Mouse (Mus musculus): ENCODE measurements at regions not wholly inside any gene's neighbourhood (a gene's known extent, or its start where the extent isn't known, plus 50 kb on each side); places are given as distances from the start of the nearest gene placed in this dataset.

- DNase-seq (ENCODE audit: low read depth, low spot score) = no peak
- WGBS = 45% methylated on average over 2 of the region's 2 CpGs
Measured at GRCm38 (mm10) chr7:40052255-40052654, 534.7 kb downstream of the Zfp619 start.

GRCm38 (mm10) chr7:40058836-40059235, 541.3 kb downstream of the Zfp619 start:
- DNase-seq (ENCODE audit: low read depth, low spot score) = no peak
- WGBS = 34% methylated on average over 4 of the region's 4 CpGs

GRCm38 (mm10) chr7:40064631-40065030, 547.1 kb downstream of the Zfp619 start:
- 58% methylated on average over 2 of the region's 2 CpGs for WGBS
- no peak for DNase-seq (ENCODE audit: low read depth, low spot score)

DNA sequence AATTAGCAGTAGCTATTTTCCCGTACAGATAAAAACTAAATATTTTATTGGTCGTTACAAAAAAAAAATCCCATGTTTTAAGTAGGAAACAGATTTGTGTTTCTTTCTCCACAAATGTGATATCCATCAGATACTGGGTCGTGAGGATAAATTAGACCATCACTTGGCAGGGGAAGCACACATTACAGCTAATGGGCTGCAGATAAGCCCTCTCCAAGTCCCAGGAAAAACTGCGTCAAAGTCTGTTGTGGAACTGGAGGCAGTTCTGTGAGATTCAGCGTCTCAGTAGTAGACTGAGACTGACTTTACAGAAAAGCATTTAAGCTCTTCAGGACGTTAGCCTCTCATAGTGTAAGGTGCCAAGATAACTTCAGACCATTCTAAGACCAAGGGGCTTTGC, 548.0 kb downstream of the Zfp619 start:
- WGBS = 56% methylated on average over 6 of the region's 6 CpGs
- DNase-seq (ENCODE audit: low read depth, low spot score) = no peak

GRCm38 (mm10) chr7:40067378-40067777, 549.8 kb downstream of the Zfp619 start:
- 39% methylated on average over 1 of the region's 1 CpGs for WGBS
- no peak for DNase-seq (ENCODE audit: low read depth, low spot score)

GRCm38 (mm10) chr7:40071313-40071712, 553.7 kb downstream of the Zfp619 start:
- WGBS = 67% methylated on average over 2 of the region's 2 CpGs
- no peak for DNase-seq (ENCODE audit: low read depth, low spot score)

DNA sequence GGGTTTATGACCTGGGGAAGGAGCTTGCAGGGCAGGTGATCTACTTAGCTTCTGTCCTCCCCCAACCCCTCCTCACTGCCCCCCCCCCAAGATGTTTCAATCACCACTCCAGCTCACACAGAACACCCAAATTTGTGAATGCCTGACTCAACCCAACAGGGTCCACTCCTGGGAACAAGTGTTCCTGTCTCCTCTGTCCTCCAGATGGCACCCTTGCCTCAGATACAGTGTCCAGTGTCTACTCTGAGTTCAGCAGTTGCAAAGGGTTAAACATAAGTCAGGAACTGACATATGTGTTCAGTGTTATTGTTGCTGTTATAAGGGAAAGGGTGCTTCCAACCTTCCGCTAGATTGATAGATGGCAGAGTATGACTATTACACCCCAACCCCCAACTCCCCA, 554.9 kb downstream of the Zfp619 start:
- WGBS = 63% methylated on average over 1 of the region's 1 CpGs
- no peak for DNase-seq (ENCODE audit: low read depth, low spot score)

DNA sequence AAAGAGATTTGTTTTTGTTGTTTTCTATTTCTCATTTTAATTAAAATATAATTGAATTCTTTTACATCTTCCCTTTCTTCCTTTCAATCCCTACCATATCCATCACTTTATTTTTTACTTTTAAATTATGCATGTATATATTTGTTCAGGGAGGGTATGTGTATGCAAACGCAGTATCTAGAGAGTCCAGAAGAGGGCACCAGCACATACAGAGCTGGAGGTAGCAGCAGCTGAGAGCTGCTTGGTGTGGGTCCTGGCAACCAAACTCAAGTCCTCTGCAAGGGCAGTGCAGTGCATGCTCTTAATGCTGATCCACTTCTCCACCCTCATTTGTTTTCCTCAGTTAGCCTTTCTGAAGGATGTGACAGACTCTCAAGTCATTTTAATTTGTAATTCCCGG, 568.7 kb downstream of the Zfp619 start:
- 48% methylated on average over 2 of the region's 2 CpGs for WGBS
- no peak for DNase-seq (ENCODE audit: low read depth, low spot score)

- 64% methylated on average over 2 of the region's 2 CpGs for WGBS
- DNase-seq (ENCODE audit: low read depth, low spot score) = no peak
Measured at GRCm38 (mm10) chr7:40097094-40097493, 579.5 kb downstream of the Zfp619 start.

DNA sequence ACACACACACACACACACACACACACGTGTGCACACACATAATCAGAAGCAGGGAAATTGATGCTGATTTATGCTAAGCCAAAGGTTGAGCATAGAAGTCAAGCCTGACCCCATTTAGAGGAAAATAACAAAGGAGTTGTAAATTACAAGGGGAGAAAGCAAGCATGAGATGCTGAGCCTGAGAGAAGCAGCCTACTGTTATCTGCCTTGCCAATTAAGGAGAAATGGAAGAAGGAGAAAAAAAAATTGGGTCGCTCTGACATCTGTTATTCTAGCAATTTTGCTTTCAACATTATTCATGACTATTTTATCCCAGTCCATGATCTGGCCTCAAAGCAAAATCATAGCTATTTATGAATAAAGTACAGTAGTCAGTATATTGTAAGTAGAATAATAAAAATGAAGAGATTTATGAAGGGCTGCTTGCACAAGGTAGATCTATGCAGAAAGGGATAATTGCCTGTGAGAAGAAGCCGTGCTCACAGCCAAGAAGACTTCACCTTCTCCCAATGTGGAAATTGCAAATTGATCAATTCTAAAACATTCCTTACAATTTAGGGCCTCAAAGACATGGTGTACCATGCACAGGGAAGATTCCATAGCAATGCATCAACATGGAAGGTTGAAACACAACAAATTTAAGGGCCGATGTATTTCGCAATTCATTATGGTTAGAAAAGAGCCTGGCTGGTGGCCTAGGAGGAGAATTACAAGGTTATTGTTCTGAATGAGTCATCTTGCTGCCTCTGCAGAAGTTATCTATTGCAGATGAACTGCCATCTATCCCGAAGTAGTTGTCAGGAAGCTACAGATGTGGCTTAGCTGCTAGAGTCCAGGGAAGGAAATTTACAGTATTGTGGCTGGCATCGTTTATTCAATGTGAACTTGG, 585.7 kb downstream of the Zfp619 start:
- 73% methylated on average over 7 of the region's 7 CpGs for WGBS
- DNase-seq (ENCODE audit: low read depth, low spot score) = no peak

DNA sequence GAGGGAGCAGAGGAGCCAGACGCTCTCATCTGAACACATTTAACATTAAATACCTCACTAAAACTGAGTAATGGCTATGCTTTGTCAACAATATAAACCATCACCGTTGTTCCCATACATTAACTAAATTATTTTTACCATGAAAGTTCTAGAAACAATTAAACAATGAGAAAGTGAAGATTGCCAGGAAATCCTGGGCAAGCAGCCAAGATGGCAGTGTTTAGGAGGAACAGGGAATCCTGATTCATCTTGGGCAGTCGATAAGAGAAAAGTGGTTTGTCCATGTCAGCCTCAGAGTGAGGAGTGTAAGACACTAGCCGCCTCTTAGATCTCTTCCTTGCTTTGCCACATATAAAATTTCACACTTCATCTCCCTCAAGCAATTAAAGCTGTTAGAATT, 625.3 kb downstream of the Zfp619 start:
- 59% methylated on average over 4 of the region's 4 CpGs for WGBS
- DNase-seq (ENCODE audit: low read depth, low spot score) = no peak

GRCm38 (mm10) chr7:40144431-40144830, 626.9 kb downstream of the Zfp619 start:
- no peak for DNase-seq (ENCODE audit: low read depth, low spot score)
- WGBS = 77% methylated on average over 1 of the region's 1 CpGs

DNA sequence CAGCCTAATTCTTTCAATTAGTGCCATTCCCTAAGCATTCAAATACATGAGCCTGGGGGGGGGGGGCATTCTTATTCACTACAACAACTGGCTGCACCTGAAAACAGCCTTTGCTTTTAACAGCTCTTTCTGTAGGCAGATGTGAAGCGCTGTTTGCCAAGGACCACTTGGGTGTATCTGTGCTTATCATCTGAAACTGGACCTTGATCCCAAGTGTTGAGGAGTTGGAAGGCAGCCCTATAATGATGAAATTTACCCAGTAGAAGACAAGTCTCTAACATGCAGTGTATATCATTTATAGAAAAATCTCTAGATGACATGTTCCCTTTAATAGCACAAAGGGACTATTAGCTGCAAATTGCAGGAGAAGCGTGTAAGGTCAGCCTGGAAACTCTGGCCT, 660.0 kb downstream of the Zfp619 start:
- no peak for DNase-seq (ENCODE audit: low read depth, low spot score)
- 72% methylated on average over 2 of the region's 2 CpGs for WGBS

GRCm38 (mm10) chr7:40195366-40195765, 677.8 kb downstream of the Zfp619 start:
- WGBS = 73% methylated on average over 3 of the region's 3 CpGs

DNA sequence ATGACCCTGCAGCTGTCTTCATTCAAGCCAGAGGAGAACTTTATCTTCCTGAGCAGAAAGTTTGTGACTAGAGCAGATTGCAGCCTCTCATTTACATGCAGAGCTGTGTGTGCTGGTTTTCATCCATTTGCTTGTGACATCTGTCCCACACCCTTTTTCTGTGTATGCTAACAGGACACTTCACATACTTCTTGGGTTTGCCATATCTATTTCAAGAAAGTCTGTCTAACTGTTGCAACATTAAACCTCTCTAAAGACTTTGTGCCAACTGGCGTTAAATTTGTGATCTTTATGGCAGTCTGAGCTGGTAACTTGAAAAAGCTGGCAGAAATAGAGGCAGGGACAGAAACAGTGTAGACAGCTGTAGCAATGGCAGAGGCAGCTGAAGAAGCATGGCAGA, 685.0 kb downstream of the Zfp619 start:
- 64% methylated on average over 1 of the region's 1 CpGs for WGBS
- DNase-seq (ENCODE audit: low read depth, low spot score) = no peak

More at GRCm38 (mm10) chr7:40195366-40195765, 677.8 kb downstream of the Zfp619 start:
- no peak for DNase-seq (ENCODE audit: low read depth, low spot score)

DNA sequence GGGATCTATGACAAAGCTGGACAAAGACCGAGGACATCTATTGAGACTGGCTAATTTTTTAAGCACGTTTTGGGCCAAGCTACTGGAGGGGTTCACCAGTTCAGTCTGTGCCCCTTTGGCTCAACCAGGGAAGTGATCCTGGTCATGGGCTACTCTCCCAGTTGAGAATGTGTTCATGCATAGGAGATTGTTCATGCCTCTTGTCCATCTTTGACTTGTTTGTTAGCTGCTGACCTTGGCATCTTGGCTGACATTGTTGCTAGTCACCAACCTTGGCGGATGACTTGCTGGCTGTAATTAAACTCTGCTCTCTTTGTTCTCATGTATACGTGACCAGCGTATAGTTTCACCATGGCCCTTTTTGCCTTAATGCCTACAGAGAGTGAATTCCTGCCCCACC, 686.2 kb upstream of the Vstm2b start:
- no peak for DNase-seq (ENCODE audit: low read depth, low spot score)
- 82% methylated on average over 5 of the region's 5 CpGs for WGBS

GRCm38 (mm10) chr7:40212576-40212975, 685.6 kb upstream of the Vstm2b start:
- WGBS = 81% methylated on average over 2 of the region's 2 CpGs

GRCm38 (mm10) chr7:40213646-40214045, 684.5 kb upstream of the Vstm2b start:
- 56% methylated on average over 2 of the region's 2 CpGs for whole genome bisulfite sequencing
- DNase-seq (ENCODE audit: low read depth, low spot score) = no peak

More at GRCm38 (mm10) chr7:40212576-40212975, 685.6 kb upstream of the Vstm2b start:
- no peak for DNase-seq (ENCODE audit: low read depth, low spot score)

DNA sequence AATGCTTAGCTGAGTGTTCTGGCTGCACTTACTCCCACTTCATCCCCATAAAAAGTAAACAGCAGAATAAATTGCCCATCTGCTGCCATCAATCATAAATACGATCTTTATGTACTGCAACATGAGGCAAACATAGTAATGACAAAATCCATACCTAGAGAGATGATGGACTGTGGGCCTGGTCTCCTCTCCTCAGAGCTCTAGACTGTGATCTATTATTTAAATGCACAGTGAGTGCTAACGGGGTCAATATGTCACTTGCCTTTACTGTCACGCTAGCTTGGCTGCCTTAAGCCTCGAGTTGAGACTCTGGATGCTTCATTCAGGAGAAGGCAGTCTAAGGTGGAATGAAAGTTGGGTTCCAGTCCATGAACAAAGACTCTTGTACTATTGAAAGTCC, 683.7 kb upstream of the Vstm2b start:
- WGBS = 46% methylated on average over 4 of the region's 4 CpGs
- no peak for DNase-seq (ENCODE audit: low read depth, low spot score)

- WGBS = 67% methylated on average over 2 of the region's 2 CpGs
Measured at GRCm38 (mm10) chr7:40215271-40215670, 682.9 kb upstream of the Vstm2b start.

DNA sequence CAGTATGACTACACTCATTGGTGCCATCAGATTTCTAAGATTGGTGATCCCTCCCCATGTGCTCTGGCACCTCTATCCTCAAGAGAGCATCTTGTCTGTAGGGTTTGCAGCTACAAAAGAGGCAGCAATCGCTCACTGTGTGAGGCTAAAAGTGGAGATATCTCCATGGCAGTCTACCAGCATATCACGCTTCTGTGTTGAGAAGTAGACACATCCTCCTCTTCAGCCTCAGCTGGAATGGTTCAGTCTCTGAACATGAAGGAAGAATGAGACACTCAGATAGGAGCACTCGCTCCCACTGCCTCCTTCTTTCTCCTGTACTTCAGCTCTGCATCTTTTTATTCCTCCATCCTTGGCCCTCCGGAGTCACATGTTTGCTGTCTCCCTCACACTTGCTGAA, 677.6 kb upstream of the Vstm2b start:
- no peak for DNase-seq (ENCODE audit: low read depth, low spot score)
- 80% methylated on average over 4 of the region's 4 CpGs for WGBS

More at GRCm38 (mm10) chr7:40215271-40215670, 682.9 kb upstream of the Vstm2b start:
- DNase-seq (ENCODE audit: low read depth, low spot score) = no peak

All from large intestine, adult 2 months (tissue).